Mouse (Mus musculus) adrenal gland, adult 18-20 months (tissue): ENCODE measurements around the gene Pex16. TPM values are rescaled to one million over a fixed set of nuclear protein-coding genes. Genes with fewer than 3 reads are reported as not detected.

Experiments
- DNase-seq, 2 experiments: peaks; one replicate each; pipeline ENCODE4 v3.0.0; 2021 to 2022; ENCODE audit warnings: low spot score in 2 of 2
- long read RNA-seq, 2 experiments: library from polyadenylated mRNA; stranded (forward); transcript quantifications; one replicate each; pipeline ENCODE4 v2.0.0; 2021
- total RNA-seq, 2 experiments: library from RNA; stranded (reverse); gene quantifications; 1 replicate in 1 of 2; 2 replicates in 1 of 2; pipeline ENCODE4 v1.2.3; 2021

Pex16 gene
- 100 to 1,000 TPM in 1 of 2 experiments, 10 to 100 TPM in 1; 90.6 to 183 TPM for total RNA-seq
- long read RNA-seq, experiment 1, transcript Pex16-201 (11 exons, 1,392 nt), result major isoform, 66 of 88 reads
- long read RNA-seq, experiment 1, partial matches to known transcripts, result 11 of 88 reads
- long read RNA-seq, experiment 1, other reads (novel, unspliced or antisense), result 11 of 88 reads
- long read RNA-seq, experiment 2, transcript Pex16-201 (11 exons, 1,392 nt), result major isoform, 344 of 464 reads
- long read RNA-seq, experiment 2, partial matches to known transcripts, result 61 of 464 reads
- long read RNA-seq, experiment 2, other reads (novel, unspliced or antisense), result 56 of 464 reads

- no peak for DNase-seq
These were observed at the start of gene Pex16, which contains the start of gene Large2 for GRCm38 (mm10) chr2:92374514-92374913. TSS of gene Pex16 (plus strand) at chr2:92374676. TSS of gene Large2 (minus strand) at chr2:92374869.

GRCm38 (mm10) chr2:92325676-92326075, 48.8 kb upstream of the Pex16 start:
- DNase-seq, result no peak

GRCm38 (mm10) chr2:92326221-92326620, 48.3 kb upstream of the Pex16 start:
- no peak for DNase-seq

GRCm38 (mm10) chr2:92327601-92328000, 46.9 kb upstream of the Pex16 start:
- no peak for DNase-seq

GRCm38 (mm10) chr2:92328206-92328605, 46.3 kb upstream of the Pex16 start:
- no peak for DNase-seq

- no peak for DNase-seq
These were observed 43.6 kb upstream of the Pex16 start for GRCm38 (mm10) chr2:92330840-92331239.

GRCm38 (mm10) chr2:92331410-92331809, 43.1 kb upstream of the Pex16 start:
- no peak for DNase-seq

- DNase-seq, result no peak
These were observed 42.6 kb upstream of the Pex16 start for GRCm38 (mm10) chr2:92331871-92332270.

- no peak for DNase-seq
These were observed 32.1 kb upstream of the Pex16 start for GRCm38 (mm10) chr2:92342418-92342817.

- no peak for DNase-seq
These were observed 27.3 kb upstream of the Pex16 start for GRCm38 (mm10) chr2:92347191-92347590.

- peak in 1 of 2 experiments; percentile 39 for DNase-seq
These were observed 24.7 kb upstream of the Pex16 start for GRCm38 (mm10) chr2:92349589-92350425.

- DNase-seq, result peak in 1 of 2 experiments; percentile 31
These were observed 23.8 kb upstream of the Pex16 start for GRCm38 (mm10) chr2:92350686-92351085.

- DNase-seq, result no peak
These were observed 21.1 kb upstream of the Pex16 start for GRCm38 (mm10) chr2:92353402-92353801.

GRCm38 (mm10) chr2:92354224-92354623, 20.3 kb upstream of the Pex16 start:
- DNase-seq, result no peak

- DNase-seq, result no peak
These were observed 15.2 kb upstream of the Pex16 start for GRCm38 (mm10) chr2:92359301-92359700.

GRCm38 (mm10) chr2:92360186-92360823, 14.2 kb upstream of the Pex16 start:
- DNase-seq, result no peak

GRCm38 (mm10) chr2:92360893-92361292, 13.6 kb upstream of the Pex16 start:
- DNase-seq, result no peak

GRCm38 (mm10) chr2:92361795-92362194, 12.7 kb upstream of the Pex16 start:
- no peak for DNase-seq

- no peak for DNase-seq
These were observed 11.8 kb upstream of the Pex16 start for GRCm38 (mm10) chr2:92362571-92363228.

GRCm38 (mm10) chr2:92364086-92364485, 10.4 kb upstream of the Pex16 start:
- DNase-seq, result no peak

GRCm38 (mm10) chr2:92365568-92365967, 8.9 kb upstream of the Pex16 start:
- DNase-seq, result no peak
